Mouse (Mus musculus) heart, embryonic 14.5 days (tissue): ENCODE results near the gene Jak2. TPM values are rescaled to one million over a fixed set of nuclear protein-coding genes. Genes with fewer than 3 reads are reported as not detected.
A peak's percentile ranks its signal among the peaks of the same experiment; 100 is the strongest.

Experiments used
- ATAC-seq: fragments of 200-750 bp; cut with Nextera tagmentation; 2 replicates; pipeline ENCODE4 v1.8.0; 2017; ENCODE audit warnings: low read depth, moderate TSS enrichment; ENCODE audit not compliant: insufficient number of reproducible peaks, insufficient read depth, low FRiP score
- H3K27ac ChIP-seq, 2 experiments: fragments of 200-500 bp in 1 of 2; fragments of 300-500 bp in 1 of 2; sonication (generic) in 1 of 2; replicated peaks in 1 of 2; 2 replicates each; pipeline ENCODE4 v1.5.1; 2012 to 2014; ENCODE audit warnings: low read depth in 2 of 2, low read length in 2 of 2, control low read depth in 1 of 2, mild to moderate bottlenecking in 1 of 2, mixed read lengths in 1 of 2; ENCODE audit not compliant: control insufficient read depth in 1 of 2, insufficient read depth in 1 of 2
- H3K27me3 ChIP-seq: fragments of 300-500 bp; sonication (generic); 2 replicates; pipeline ENCODE4 v1.6.1; 2014; ENCODE audit warnings: mild to moderate bottlenecking, low read length, control low read depth; ENCODE audit not compliant: control insufficient read depth, insufficient read depth
- H3K36me3 ChIP-seq: fragments of 300-500 bp; sonication (generic); 2 replicates; pipeline ENCODE4 v1.6.1; 2014; ENCODE audit warnings: mild to moderate bottlenecking, control low read depth, low read length, mixed read lengths; ENCODE audit not compliant: control insufficient read depth, insufficient read depth
- H3K4me1 ChIP-seq, 2 experiments: fragments of 200-500 bp in 1 of 2; fragments of 300-500 bp in 1 of 2; sonication (generic) in 1 of 2; 2 replicates each; pipeline ENCODE4 v1.6.1; 2012 to 2014; ENCODE audit warnings: low read length in 2 of 2, control low read depth in 1 of 2, mixed read lengths in 1 of 2; ENCODE audit not compliant: control insufficient read depth in 2 of 2, insufficient read depth in 2 of 2
- H3K4me2 ChIP-seq: fragments of 300-500 bp; sonication (generic); 2 replicates; pipeline ENCODE4 v1.6.1; 2014; ENCODE audit warnings: mild to moderate bottlenecking, low read length
- H3K4me3 ChIP-seq, 2 experiments: fragments of 200-500 bp in 1 of 2; fragments of 300-500 bp in 1 of 2; sonication (generic) in 1 of 2; 2 replicates each; pipeline ENCODE4 v1.5.1; 2012 to 2014; ENCODE audit warnings: low read length in 2 of 2, mild to moderate bottlenecking in 2 of 2, control low read depth in 1 of 2, low read depth in 1 of 2, moderate library complexity in 1 of 2; ENCODE audit not compliant: control insufficient read depth in 1 of 2, insufficient read depth in 1 of 2
- H3K9ac ChIP-seq: fragments of 300-500 bp; sonication (generic); 2 replicates; pipeline ENCODE4 v1.6.1; 2014; ENCODE audit warnings: mild to moderate bottlenecking, low read length
- H3K9me3 ChIP-seq: fragments of 300-500 bp; sonication (generic); 2 replicates; pipeline ENCODE4 v1.6.1; 2016; ENCODE audit warnings: low read length, control low read depth; ENCODE audit not compliant: control insufficient read depth
- WGBS: fragments of 180-500 bp; shearing (Covaris S2); extraction: QIAGEN DNeasy Blood & Tissue Kit; methylation state at CpG from one replicate; pipeline ENCODE4 v1.1.7; 2014; 5-methylcytosine and 5-hydroxymethylcytosine counted together
- polyA plus RNA-seq: library from polyadenylated mRNA; unstranded; fragments of >200 nt; fragmentation: Nextera tagmentation; extraction: Ambion mirVana; gene quantifications from 2 replicates; pipeline ENCODE4 v1.2.1, GENCODE M21; 2014

Jak2 gene
- polyA plus RNA-seq, 1 experiment from 2014 or later: 11.1 TPM

- no peak overlapping the region for H3K4me3 ChIP-seq
- no peaks in the 10 kb centered on the region for H3K27me3 ChIP-seq
- ATAC-seq: no peak
These were observed 99.4 kb downstream of the Jak2 start for GRCm38 (mm10) chr19:29350991-29351390.

GRCm38 (mm10) chr19:29354895-29355877 lies 103.6 kb downstream of the Jak2 start:
- ATAC-seq: no peak
- H3K4me2 ChIP-seq: peak overlapping the region; percentile 71
- WGBS: 5% methylated on average over 20 of the region's 20 CpGs
- no peaks in the 10 kb centered on the region; a peak in 1 of 4 replicates for H3K4me1 ChIP-seq
- no peak overlapping the region; a peak in 1 of 4 replicates for H3K27ac ChIP-seq
- peaks cover 27% of the 10 kb centered on the region for H3K36me3 ChIP-seq
- peak overlapping the region; percentile 31 to 50 for H3K4me3 ChIP-seq
- H3K9me3 ChIP-seq: no peaks in the 10 kb centered on the region
- peak overlapping the region; percentile 39; the same call in 1 of the 2 replicates for H3K9ac ChIP-seq
- H3K27me3 ChIP-seq: no peaks in the 10 kb centered on the region

More at GRCm38 (mm10) chr19:29350991-29351390, 99.4 kb downstream of the Jak2 start:
- Histone ChIP-seq H3K4me2 (no peak overlapping the region), H3K9ac (no peak overlapping the region), H3K27ac (no peak overlapping the region), H3K4me1 (no peaks in the 10 kb centered on the region), H3K9me3 (no peaks in the 10 kb centered on the region), H3K36me3 (peaks cover 15% of the 10 kb centered on the region)
- WGBS: 50% methylated on average over 5 of the region's 5 CpGs

- Histone ChIP-seq H3K36me3 (peaks cover 24% of the 10 kb centered on the region), H3K27ac (no peak overlapping the region), H3K4me1 (peaks cover 0 to 8% of the 10 kb centered on the region in 2 experiments; a peak in 1 of 4 replicates), H3K9me3 (no peaks in the 10 kb centered on the region), H3K4me3 (no peak overlapping the region), H3K9ac (no peak overlapping the region), H3K27me3 (no peaks in the 10 kb centered on the region), H3K4me2 (no peak overlapping the region)
- 79% methylated on average over 11 of the region's 11 CpGs for WGBS
- no peak for ATAC-seq
These were observed 104.7 kb downstream of the Jak2 start for GRCm38 (mm10) chr19:29356281-29356680.

- no peaks in the 10 kb centered on the region for H3K27me3 ChIP-seq
- 47% methylated on average over 5 of the region's 5 CpGs for WGBS
- H3K4me2 ChIP-seq: no peak overlapping the region
- H3K4me1 ChIP-seq: peaks cover 0 to 13% of the 10 kb centered on the region in 2 experiments; a peak in 1 of 4 replicates
- no peak overlapping the region for H3K4me3 ChIP-seq
- no peaks in the 10 kb centered on the region for H3K9me3 ChIP-seq
- no peak for ATAC-seq
- H3K27ac ChIP-seq: no peak overlapping the region
- H3K9ac ChIP-seq: 0 out of 2 replicates have a peak overlapping the region, but pooled peaks have one; percentile 21
- H3K36me3 ChIP-seq: peaks cover 24% of the 10 kb centered on the region
These were observed 108.6 kb downstream of the Jak2 start for GRCm38 (mm10) chr19:29360251-29360650.

- ATAC-seq: peak; percentile 98
- peak overlapping the region; percentile 61 to 68 for H3K4me3 ChIP-seq
- H3K9ac ChIP-seq: peak overlapping the region; percentile 76
- H3K4me2 ChIP-seq: peak overlapping the region; percentile 69
- H3K27ac ChIP-seq: no peak overlapping the region
- 2% methylated on average over 33 of the region's 33 CpGs for WGBS
- no peaks in the 10 kb centered on the region for H3K9me3 ChIP-seq
- H3K27me3 ChIP-seq: no peaks in the 10 kb centered on the region
- H3K36me3 ChIP-seq: peaks cover 19% of the 10 kb centered on the region
- H3K4me1 ChIP-seq: peaks cover 0 to 13% of the 10 kb centered on the region in 2 experiments; a peak in 1 of 4 replicates
These were observed 110.0 kb downstream of the Jak2 start for GRCm38 (mm10) chr19:29361468-29362130.

- 35% methylated on average over 13 of the region's 13 CpGs for WGBS
- peaks cover 13% of the 10 kb centered on the region; the same call in 1 of the 2 replicates for H3K36me3 ChIP-seq
- peak overlapping the region; percentile 61 to 68 for H3K4me3 ChIP-seq
- no peaks in the 10 kb centered on the region for H3K27me3 ChIP-seq
- H3K9me3 ChIP-seq: no peaks in the 10 kb centered on the region
- peak overlapping the region; percentile 76 for H3K9ac ChIP-seq
- ATAC-seq: no peak
- peaks cover under 1 to 13% of the 10 kb centered on the region in 2 experiments; a peak in 1 of 4 replicates for H3K4me1 ChIP-seq
- H3K4me2 ChIP-seq: peak overlapping the region; percentile 69
- no peak overlapping the region for H3K27ac ChIP-seq
These were observed 110.7 kb downstream of the Jak2 start for GRCm38 (mm10) chr19:29362173-29362930.
